Mouse (Mus musculus): ENCODE measurements around the gene Tas2r120.
"Not testable (repeated sequence)": the region's sequence is repeated elsewhere in the genome, so short reads cannot be mapped to it uniquely, and the experiment has no call there.

The Tas2r120 gene

DNA sequence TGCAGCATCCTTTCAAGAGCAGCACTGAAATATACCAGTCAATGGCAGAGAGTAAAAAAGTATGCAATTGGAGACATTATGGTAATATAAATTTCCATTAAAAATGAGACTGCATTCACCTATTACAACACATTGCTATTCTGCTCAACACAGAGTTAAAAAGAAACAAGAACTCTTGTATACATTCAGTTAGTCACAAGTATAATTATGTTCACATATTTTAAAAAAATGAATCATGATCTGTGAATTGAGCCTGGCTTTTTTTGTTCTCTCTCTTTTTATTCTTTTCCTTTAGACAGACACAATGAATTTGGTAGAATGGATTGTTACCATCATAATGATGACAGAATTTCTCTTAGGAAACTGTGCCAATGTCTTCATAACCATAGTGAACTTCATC lies at the start of gene Tas2r120:
TSS of gene Tas2r120 (plus strand) at position 301 of the 400 bp plus-strand sequence.
- no peak for DNase-seq

DNA sequence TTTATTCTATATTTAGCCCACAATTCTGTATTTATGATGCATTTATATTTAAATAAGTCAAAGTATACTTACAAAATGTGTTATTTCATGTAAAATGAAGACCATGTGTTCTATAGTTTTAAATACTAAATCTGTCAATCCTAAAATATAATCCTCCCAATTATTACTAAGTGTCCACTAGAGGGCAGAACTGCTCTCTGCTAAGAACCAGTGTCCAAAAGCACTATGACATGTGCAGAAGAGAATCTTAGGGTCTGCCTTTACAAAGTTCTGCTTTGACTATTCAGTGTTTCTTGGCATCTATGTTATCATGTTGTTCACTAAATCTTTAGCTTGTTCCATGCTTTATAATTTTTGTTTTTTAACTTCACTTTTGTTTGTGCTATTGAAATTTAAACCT lies 7.4 kb upstream of the Tas2r120 start:
- no peak for DNase-seq

DNA sequence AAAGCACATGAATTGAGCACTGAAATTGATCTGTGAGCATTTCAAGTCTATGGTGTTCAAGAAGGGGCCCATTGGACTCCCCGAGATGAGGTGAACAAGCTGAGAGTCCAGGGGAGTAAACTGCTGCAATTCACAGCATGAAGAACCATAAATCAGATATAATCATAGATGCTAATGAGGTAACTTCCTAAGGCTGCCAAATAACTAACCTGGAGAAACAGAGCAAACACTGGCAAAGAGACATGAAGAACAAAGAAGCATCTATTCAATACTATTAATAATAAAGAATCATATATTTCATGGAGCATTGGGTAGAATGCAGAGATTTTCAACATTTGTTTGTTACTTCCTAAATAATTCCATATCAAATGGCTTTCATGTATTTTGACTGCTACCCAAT lies 5.3 kb upstream of the Tas2r120 start, which contains the start of gene A630073D07Rik:
TSS of gene A630073D07Rik (minus strand) at position 101 of the 400 bp plus-strand sequence.
- DNase-seq, result no peak

DNA sequence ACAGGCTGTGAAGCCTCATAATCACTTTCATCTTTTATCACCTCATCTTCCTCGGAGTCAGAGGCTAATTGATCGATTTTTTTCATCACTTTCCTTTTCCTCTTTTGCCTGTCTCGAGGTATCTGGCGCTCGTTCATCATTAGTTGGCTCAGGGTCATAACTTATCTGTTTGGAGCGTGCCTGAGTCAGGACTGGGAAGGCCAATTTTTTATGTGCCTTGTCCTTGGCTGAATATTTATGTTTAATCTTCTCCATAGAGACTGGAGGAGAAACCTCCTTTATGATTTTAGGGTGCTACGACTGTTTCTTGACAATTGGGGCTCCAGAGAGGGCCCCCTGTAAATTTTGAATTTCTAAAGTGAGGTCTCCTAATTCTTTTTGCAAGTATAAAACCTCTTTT lies 34.8 kb downstream of the Tas2r120 start:
- not testable (repeated sequence) for DNase-seq

- DNase-seq, result no peak
Measured at GRCm38 (mm10) chr6:132700907-132701306, 44.2 kb downstream of the Tas2r120 start, which contains the start of gene Tas2r121. Gene Tas2r121, minus strand, starts transcription at chr6:132701007.

Data from spleen, adult 18-20 months (tissue).